ENCODE assay signal across 16 mouse cellular contexts in genomic region chr5:135656046-135656445, GRCm38 (mm10).
"Had no signal": no experiment of that assay in that cellular context is flagged by ENCODE, and none has a peak within 500 bp of the region (broad histone marks: within the 10 kb centered on the region; RNA-seq: fewer than 3 reads in every experiment).

No protein-coding gene starts in this region.

- H3K4me1 ChIP-seq: midbrain, embryonic 10.5 days; midbrain, embryonic 13.5 days; neural tube, embryonic 13.5 days had no signal

- H3K27ac ChIP-seq: kidney, postnatal 0 days; layer of hippocampus, adult 2 months; liver, embryonic 13.5 days; midbrain, embryonic 10.5 days; midbrain, embryonic 13.5 days; neural tube, embryonic 13.5 days had no signal

- H3K9ac ChIP-seq: liver, embryonic 13.5 days; midbrain, embryonic 13.5 days; neural tube, embryonic 13.5 days had no signal

- H3K9me3 ChIP-seq: liver, embryonic 13.5 days; midbrain, embryonic 10.5 days had no signal

- H3K36me3 ChIP-seq: liver, embryonic 13.5 days; midbrain, embryonic 10.5 days; midbrain, embryonic 13.5 days; neural tube, embryonic 13.5 days had no signal

- H3K27me3 ChIP-seq: liver, embryonic 13.5 days; midbrain, embryonic 13.5 days; neural tube, embryonic 13.5 days had no signal

- H3K4me3 ChIP-seq: layer of hippocampus, adult 2 months; liver, embryonic 13.5 days; megakaryocyte, embryonic 14.5 days; midbrain, embryonic 10.5 days; midbrain, embryonic 13.5 days; neural tube, embryonic 13.5 days had no signal

- ATAC-seq: midbrain, embryonic 13.5 days had no signal

- DNase-seq: kidney, adult 2 months; kidney, postnatal 25 days; layer of hippocampus, adult 9-11 months; liver, embryonic 13.5 days; lung, adult 2 months; lung, postnatal 14 days; retina, postnatal 1 day; right cerebral cortex, postnatal 25 days; thymus, adult 18-20 months; thymus, postnatal 36 days had no signal
